ENCODE assay signal across 31 mouse cellular contexts in the genomic region with DNA sequence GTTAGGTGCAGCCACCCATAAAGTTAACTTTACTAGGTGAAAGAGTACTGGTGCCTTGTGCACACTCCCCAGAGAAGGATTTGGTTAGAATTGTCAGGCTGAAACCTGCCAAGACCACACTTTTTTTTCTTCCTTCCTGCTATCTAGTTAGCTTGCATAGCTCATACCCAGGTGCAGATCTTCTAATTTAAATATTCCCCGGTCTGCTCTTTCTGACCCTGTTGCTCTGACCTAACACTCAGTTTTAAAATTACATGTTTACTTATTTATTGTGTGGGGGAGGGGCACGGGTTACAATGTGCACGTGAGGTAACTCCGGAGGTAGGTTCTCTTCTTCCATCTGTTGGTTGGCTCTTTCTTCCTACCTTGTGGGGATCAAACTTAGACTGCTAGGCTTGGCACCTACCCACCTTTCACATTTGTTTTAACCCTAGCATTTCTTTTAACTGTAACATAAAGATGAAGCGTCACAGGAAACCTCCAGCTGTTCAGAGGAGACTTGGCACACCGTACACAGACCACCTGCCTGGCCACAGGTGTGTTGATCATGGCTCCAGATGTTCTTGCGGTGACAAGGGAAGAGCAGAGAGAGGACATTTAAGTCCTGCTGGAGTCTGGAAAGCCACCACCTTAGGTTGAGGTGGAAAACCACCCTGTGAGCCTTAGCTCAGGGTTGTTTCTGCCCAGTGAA. TPM values are rescaled to one million over a fixed set of nuclear protein-coding genes. Genes with fewer than 3 reads are reported as not detected.
DNase-seq lines count a peak whose midpoint lies in the region; ATAC-seq and TF ChIP-seq lines count a peak whose summit lies in the region.
"Had no signal": no experiment of that assay in that cellular context is flagged by ENCODE, and none has a peak within 500 bp of the region (broad histone marks: within the 10 kb centered on the region; RNA-seq: fewer than 3 reads in every experiment).

No protein-coding gene starts in this region.

- H3K4me1 ChIP-seq in intestine, embryonic 14.5 days (replicated peaks; ENCODE audit: control insufficient read depth, insufficient read depth, low read length), result no peaks in the 10 kb centered on the region
- no peaks in the 10 kb centered on the region; the same call in 1 of the 2 replicates for H3K4me1 ChIP-seq in intestine, postnatal 0 days (replicated peaks; ENCODE audit: control insufficient read depth, insufficient read depth, low read length)
- peaks cover 30% of the 10 kb centered on the region for H3K4me1 ChIP-seq in liver, postnatal 0 days (ENCODE audit: insufficient read depth)
- H3K4me1 ChIP-seq: embryonic facial prominence, embryonic 15.5 days; lung, embryonic 15.5 days; neural tube, embryonic 15.5 days; stomach, embryonic 15.5 days had no signal

- WGBS in intestine, embryonic 14.5 days, result 93% methylated on average over 7 of the region's 7 CpGs
- WGBS in intestine, postnatal 0 days, result 83% methylated on average over 7 of the region's 7 CpGs
- WGBS in liver, postnatal 0 days (ENCODE audit: insufficient replicate concordance), result 69% methylated on average over 7 of the region's 7 CpGs

- no peak overlapping the region for H3K9ac ChIP-seq in intestine, embryonic 14.5 days (ENCODE audit: low read length)
- H3K9ac ChIP-seq in intestine, postnatal 0 days (ENCODE audit: low read depth, low read length), result no peak overlapping the region
- H3K9ac ChIP-seq in liver, postnatal 0 days (replicated peaks), result no peak overlapping the region; the same call in 1 of the 2 replicates
- H3K9ac ChIP-seq: embryonic facial prominence, embryonic 15.5 days; liver, embryonic 14.5 days; lung, embryonic 15.5 days; neural tube, embryonic 15.5 days; stomach, embryonic 15.5 days had no signal

- H3K4me3 ChIP-seq in intestine, embryonic 14.5 days (ENCODE audit: low read depth, low read length), result no peak overlapping the region
- no peak overlapping the region for H3K4me3 ChIP-seq in intestine, postnatal 0 days (ENCODE audit: low read depth, low read length)
- H3K4me3 ChIP-seq in liver, postnatal 0 days (ENCODE audit: low read depth, low read length), result no peak overlapping the region
- H3K4me3 ChIP-seq: embryonic facial prominence, embryonic 15.5 days; gastrocnemius, adult 2 months; hindbrain, embryonic 10.5 days; lung, embryonic 15.5 days; neural tube, embryonic 15.5 days; stomach, embryonic 15.5 days had no signal

- H3K36me3 ChIP-seq in intestine, embryonic 14.5 days (ENCODE audit: control insufficient read depth, insufficient read depth, low read length), result no peaks in the 10 kb centered on the region
- no peaks in the 10 kb centered on the region for H3K36me3 ChIP-seq in intestine, postnatal 0 days (ENCODE audit: control insufficient read depth, insufficient read depth)
- peaks cover 5% of the 10 kb centered on the region; the same call in 1 of the 2 replicates for H3K36me3 ChIP-seq in liver, postnatal 0 days (replicated peaks; ENCODE audit: insufficient read depth, low read length)
- H3K36me3 ChIP-seq: embryonic facial prominence, embryonic 15.5 days; hindbrain, embryonic 10.5 days; neural tube, embryonic 15.5 days; stomach, embryonic 15.5 days had no signal

- H3K9me3 ChIP-seq in intestine, embryonic 14.5 days (ENCODE audit: control insufficient read depth, low read length), result no peaks in the 10 kb centered on the region
- no peaks in the 10 kb centered on the region for H3K9me3 ChIP-seq in intestine, postnatal 0 days (ENCODE audit: control insufficient read depth)
- H3K9me3 ChIP-seq in liver, postnatal 0 days (ENCODE audit: low read length), result no peaks in the 10 kb centered on the region
- H3K9me3 ChIP-seq: embryonic facial prominence, embryonic 15.5 days; hindbrain, embryonic 10.5 days; lung, embryonic 15.5 days; neural tube, embryonic 15.5 days; stomach, embryonic 15.5 days had no signal

- no peak for TF ChIP-seq CTCF in intestine, postnatal 0 days (IDR thresholded peaks at IDR 0.05; ENCODE audit: low read depth)
- no peak for TF ChIP-seq CTCF in liver, postnatal 0 days (IDR thresholded peaks at IDR 0.05; ENCODE audit: low read depth)

- no peaks in the 10 kb centered on the region for H3K27me3 ChIP-seq in intestine, embryonic 14.5 days (replicated peaks; ENCODE audit: control insufficient read depth, insufficient read depth, low read length)
- H3K27me3 ChIP-seq in intestine, postnatal 0 days (replicated peaks; ENCODE audit: control insufficient read depth, insufficient read depth, low read length), result no peaks in the 10 kb centered on the region
- H3K27me3 ChIP-seq in liver, postnatal 0 days (ENCODE audit: insufficient read depth, low read length), result no peaks in the 10 kb centered on the region
- H3K27me3 ChIP-seq: embryonic facial prominence, embryonic 15.5 days; lung, embryonic 15.5 days; neural tube, embryonic 15.5 days; stomach, embryonic 15.5 days had no signal

- no peak overlapping the region for H3K27ac ChIP-seq in intestine, embryonic 14.5 days (ENCODE audit: low read depth)
- no peak overlapping the region for H3K27ac ChIP-seq in intestine, postnatal 0 days (ENCODE audit: low read depth, low read length)
- H3K27ac ChIP-seq in liver, postnatal 0 days (ENCODE audit: low read depth), result peak overlapping the region; percentile 75
- H3K27ac ChIP-seq: embryonic facial prominence, embryonic 15.5 days; gastrocnemius, adult 2 months; hindbrain, embryonic 10.5 days; liver, embryonic 14.5 days; lung, embryonic 15.5 days; neural tube, embryonic 15.5 days; stomach, embryonic 15.5 days had no signal

- no peak overlapping the region for H3K4me2 ChIP-seq in intestine, embryonic 14.5 days (ENCODE audit: low read length)
- no peak overlapping the region for H3K4me2 ChIP-seq in intestine, postnatal 0 days (replicated peaks; ENCODE audit: low read depth)
- H3K4me2 ChIP-seq in liver, postnatal 0 days (ENCODE audit: low read depth, low read length), result no peak overlapping the region
- H3K4me2 ChIP-seq: embryonic facial prominence, embryonic 15.5 days; heart, embryonic 11.5 days; lung, embryonic 15.5 days; neural tube, embryonic 15.5 days; stomach, embryonic 15.5 days had no signal

- ATAC-seq in intestine, embryonic 14.5 days (replicated peaks; ENCODE audit: low FRiP score, low TSS enrichment, low read depth), result no peak
- ATAC-seq in intestine, postnatal 0 days, result no peak
- ATAC-seq in CD4-positive, CD25-positive, alpha-beta regulatory T cell, adult 4 months, result peak; percentile 56
- peak; percentile 41 for ATAC-seq in liver, postnatal 0 days
- ATAC-seq: forebrain, embryonic 14.5 days had no signal

- peak; percentile 32 for DNase-seq in intestine, embryonic 14.5 days (ENCODE audit: low spot score)
- peak; percentile 65 to 73 for DNase-seq in spleen, postnatal 36 days (ENCODE audit: low spot score in 2 of 2)
- DNase-seq in spleen, postnatal 4 days (ENCODE audit: low spot score in 2 of 2), result no peak
- DNase-seq in liver, postnatal 0 days, result peak; percentile 16
- no peak for DNase-seq in embryo, embryonic 9.5 days (ENCODE audit: extremely low spot score)
- no peak for DNase-seq in heart, postnatal 10 days
- DNase-seq: adrenal gland, postnatal 14 days; cerebellum, adult 9-10 months; gastrocnemius, adult 2 months; kidney, adult 2 months; kidney, postnatal 10 days; lung, postnatal 36 days had no signal

- intact Hi-C loops in heart, postnatal 10 days (cut with DNase I), result no loop called here

- no peak for TF ChIP-seq EP300 in liver, postnatal 0 days (IDR thresholded peaks at IDR 0.05; ENCODE audit: low read depth)

RNA-seq across cellular contexts. Expression of a gene that starts 16.0 kb away (rescaled TPM):
- polyA plus RNA-seq in intestine, embryonic 14.5 days (2014; fragmentation: Nextera tagmentation; extraction: Ambion mirVana), result not detected in 2 replicates
- polyA plus RNA-seq in intestine, postnatal 0 days (2015; fragmentation: Nextera tagmentation; extraction: Ambion mirVana), result not detected in 2 replicates
- polyA plus RNA-seq in CD4-positive, CD25-positive, alpha-beta regulatory T cell, adult 4 months (2017; shearing (Covaris generic)), result not detected
- polyA plus RNA-seq in liver, postnatal 0 days (2015; fragmentation: Nextera tagmentation; extraction: Ambion mirVana), result 22.0 and 26.1 TPM in 2 replicates
- under 1 TPM in 1 of 2 experiments, not detected in 1; 0.55 TPM for total RNA-seq in heart, postnatal 10 days (2021)
- total RNA-seq: gastrocnemius, adult 2 months; layer of hippocampus, adult 18-20 months; layer of hippocampus, postnatal 14 days had no signal
- polyA plus RNA-seq: embryonic facial prominence, embryonic 15.5 days; forebrain, embryonic 14.5 days; frontal cortex, adult 2 months; heart, postnatal 0 days; hindbrain, embryonic 10.5 days had no signal

RNA-seq across cellular contexts. Expression of a gene that starts 23.8 kb away (rescaled TPM):
- polyA plus RNA-seq in intestine, embryonic 14.5 days (2014; fragmentation: Nextera tagmentation; extraction: Ambion mirVana), result not detected in 2 replicates
- polyA plus RNA-seq in intestine, postnatal 0 days (2015; fragmentation: Nextera tagmentation; extraction: Ambion mirVana), result not detected in 2 replicates
- not detected for polyA plus RNA-seq in CD4-positive, CD25-positive, alpha-beta regulatory T cell, adult 4 months (2017; shearing (Covaris generic))
- 4.0 and 5.1 TPM in 2 replicates for polyA plus RNA-seq in liver, postnatal 0 days (2015; fragmentation: Nextera tagmentation; extraction: Ambion mirVana)
- not detected for total RNA-seq in heart, postnatal 10 days (2021)
- total RNA-seq: adrenal gland, postnatal 14 days; gastrocnemius, adult 2 months; layer of hippocampus, adult 18-20 months; layer of hippocampus, postnatal 14 days; left cerebral cortex, adult 8-10 months; megakaryocyte-erythroid progenitor cell, adult 5-6 weeks had no signal
- polyA plus RNA-seq: brain, embryonic 14.5 days; embryonic facial prominence, embryonic 15.5 days; forebrain, embryonic 14.5 days; frontal cortex, adult 2 months; gonadal fat pad, adult 2 months; heart, postnatal 0 days; hindbrain, embryonic 10.5 days; limb, embryonic 11.5 days; lung, embryonic 15.5 days; neural tube, embryonic 15.5 days had no signal

RNA-seq across cellular contexts. Expression of a gene that starts 27.9 kb away (rescaled TPM):
- polyA plus RNA-seq in intestine, embryonic 14.5 days (2014; fragmentation: Nextera tagmentation; extraction: Ambion mirVana), result 46.7 and 54.7 TPM in 2 replicates
- polyA plus RNA-seq in intestine, postnatal 0 days (2015; fragmentation: Nextera tagmentation; extraction: Ambion mirVana), result 42.5 and 48.0 TPM in 2 replicates
- 10 to 100 TPM in 1 of 2 experiments, 1 to 10 TPM in 1; 7.0 to 10.7 TPM for polyA plus RNA-seq in CD4-positive, CD25-positive, alpha-beta regulatory T cell, adult 4 months (2017; shearing (Covaris generic))
- polyA plus RNA-seq in liver, postnatal 0 days (2015; fragmentation: Nextera tagmentation; extraction: Ambion mirVana), result 45.5 and 48.5 TPM in 2 replicates
- 100 to 1,000 TPM in 1 of 2 experiments, 10 to 100 TPM in 1; 53.0 to 109 TPM for total RNA-seq in heart, postnatal 10 days (2021)

Comparison
In these comparisons a context has a peak if more than half of its experiments do, and no peak if none do; other contexts are left out.
1. DNase-seq: peak in intestine, embryonic 14.5 days (single experiment), spleen, postnatal 36 days (2 of 2) and liver, postnatal 0 days (single experiment); none in spleen, postnatal 4 days (0 of 2), embryo, embryonic 9.5 days (single experiment) and heart, postnatal 10 days (0 of 2).
2. ATAC-seq: peak in CD4-positive, CD25-positive, alpha-beta regulatory T cell, adult 4 months (single experiment) and liver, postnatal 0 days (single experiment); none in intestine, embryonic 14.5 days (single experiment) and intestine, postnatal 0 days (single experiment).
3. RNA of a gene that starts 16.0 kb away (polyA plus RNA-seq): 22.0 to 26.1 TPM in liver, postnatal 0 days; not detected in intestine, embryonic 14.5 days, not detected in intestine, postnatal 0 days and not detected in CD4-positive, CD25-positive, alpha-beta regulatory T cell, adult 4 months; every median in the first group is over 10 times any median in the second.